ENCODE assay signal across 12 mouse cellular contexts in the genomic region with DNA sequence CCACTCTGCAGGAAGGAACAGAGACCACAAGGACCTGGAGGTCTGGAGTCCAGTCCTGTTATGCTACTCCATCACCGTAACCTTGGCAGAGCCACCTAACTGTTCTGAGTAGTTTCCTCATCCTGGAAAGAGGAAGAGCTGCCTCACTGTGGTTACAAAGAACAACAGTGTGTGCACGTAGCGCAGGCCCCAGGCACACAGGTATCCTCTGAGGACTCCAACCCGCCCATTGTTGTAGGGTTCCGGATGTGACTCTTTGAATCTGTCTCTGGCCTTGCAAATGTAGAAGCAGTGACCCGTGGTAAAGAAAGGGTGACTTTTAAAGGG. TPM values are rescaled to one million over a fixed set of nuclear protein-coding genes. Genes with fewer than 3 reads are reported as not detected.
DNase-seq lines count a peak whose midpoint lies in the region; ATAC-seq and TF ChIP-seq lines count a peak whose summit lies in the region.
"Had no signal": no experiment of that assay in that cellular context is flagged by ENCODE, and none has a peak within 500 bp of the region (broad histone marks: within the 10 kb centered on the region; RNA-seq: fewer than 3 reads in every experiment).

No protein-coding gene starts in this region.

- H3K4me2 ChIP-seq in heart, embryonic 16.5 days (ENCODE audit: low read depth, low read length), result no peak overlapping the region; the same call in 1 of the 2 replicates
- H3K4me2 ChIP-seq in midbrain, embryonic 12.5 days (replicated peaks), result 0 out of 2 replicates have a peak overlapping the region, but pooled peaks have one; percentile 1
- H3K4me2 ChIP-seq in midbrain, postnatal 0 days (ENCODE audit: low read depth, low read length, poor library complexity, severe bottlenecking), result no peak overlapping the region
- H3K4me2 ChIP-seq in stomach, embryonic 15.5 days, result no peak overlapping the region
- H3K4me2 ChIP-seq in hindbrain, embryonic 13.5 days, result no peak overlapping the region
- H3K4me2 ChIP-seq: forebrain, embryonic 13.5 days had no signal

- H3K4me1 ChIP-seq in heart, embryonic 16.5 days (ENCODE audit: control insufficient read depth, insufficient read depth, low read length), result peaks cover 17% of the 10 kb centered on the region
- H3K4me1 ChIP-seq in heart, adult 2 months (ENCODE audit: control insufficient read depth, insufficient read depth, low read length), result peaks cover 2% of the 10 kb centered on the region; the same call in 1 of the 2 replicates
- peaks cover 24% of the 10 kb centered on the region for H3K4me1 ChIP-seq in midbrain, embryonic 12.5 days
- peaks cover 7% of the 10 kb centered on the region; the same call in 1 of the 2 replicates for H3K4me1 ChIP-seq in midbrain, postnatal 0 days (ENCODE audit: insufficient read depth, low read length)
- H3K4me1 ChIP-seq in stomach, embryonic 15.5 days, result peaks cover 14% of the 10 kb centered on the region
- peaks cover 23% of the 10 kb centered on the region for H3K4me1 ChIP-seq in hindbrain, embryonic 13.5 days (replicated peaks)

- no peak for DNase-seq in heart, adult 2 months
- DNase-seq in midbrain, postnatal 0 days (ENCODE audit: low spot score), result no peak
- no peak for DNase-seq in left cerebral cortex, adult 2 months (ENCODE audit: extremely low spot score in 1 of 2, low spot score in 2 of 2)
- DNase-seq: gastrocnemius, postnatal 25 days; kidney, adult 9 months; thymus, adult 2 months had no signal

- TF ChIP-seq POLR2A in heart, adult 2 months (IDR thresholded peaks at IDR 0.05; ENCODE audit: insufficient read depth, low read depth, low read length), result no peak

- 0 out of 2 replicates have a peak, but pooled peaks have one; percentile 52 for ATAC-seq in heart, embryonic 16.5 days (replicated peaks; ENCODE audit: extremely low read depth, insufficient read depth, low FRiP score)
- ATAC-seq in midbrain, embryonic 12.5 days (ENCODE audit: low FRiP score, low read depth), result no peak
- no peak for ATAC-seq in midbrain, postnatal 0 days (ENCODE audit: low FRiP score)
- peak; percentile 75 for ATAC-seq in common myeloid progenitor, adult 5-6 weeks (replicated peaks; ENCODE audit: low read depth, poor library complexity, severe bottlenecking)
- ATAC-seq in stomach, embryonic 15.5 days (ENCODE audit: insufficient read depth, low FRiP score, low read depth), result no peak
- ATAC-seq in hindbrain, embryonic 13.5 days (ENCODE audit: low FRiP score), result no peak
- ATAC-seq: forebrain, embryonic 13.5 days had no signal

- no peak for TF ChIP-seq CTCF in heart, adult 2 months (IDR thresholded peaks at IDR 0.05)
- no peak for TF ChIP-seq CTCF in midbrain, postnatal 0 days (IDR thresholded peaks at IDR 0.05)
- no peak for TF ChIP-seq CTCF in left cerebral cortex, adult 2 months (IDR thresholded peaks at IDR 0.05)

- no peaks in the 10 kb centered on the region for H3K27me3 ChIP-seq in heart, embryonic 16.5 days (ENCODE audit: control insufficient read depth, insufficient read depth, low read length)
- no peaks in the 10 kb centered on the region for H3K27me3 ChIP-seq in heart, adult 2 months (ENCODE audit: control insufficient read depth, insufficient read depth, low read length)
- H3K27me3 ChIP-seq in midbrain, embryonic 12.5 days, result peaks cover 46% of the 10 kb centered on the region
- no peaks in the 10 kb centered on the region; the same call in 1 of the 2 replicates for H3K27me3 ChIP-seq in midbrain, postnatal 0 days (ENCODE audit: insufficient read depth, low read length)
- H3K27me3 ChIP-seq in stomach, embryonic 15.5 days (replicated peaks), result no peaks in the 10 kb centered on the region
- H3K27me3 ChIP-seq in hindbrain, embryonic 13.5 days, result peaks cover 41% of the 10 kb centered on the region

- H3K79me2 ChIP-seq in heart, adult 2 months (replicated peaks; ENCODE audit: control insufficient read depth, insufficient read depth, low read length), result no peaks in the 10 kb centered on the region

- H3K4me3 ChIP-seq in heart, embryonic 16.5 days (ENCODE audit: low read length), result no peak overlapping the region
- no peak overlapping the region for H3K4me3 ChIP-seq in heart, adult 2 months
- H3K4me3 ChIP-seq in midbrain, embryonic 12.5 days, result no peak overlapping the region
- no peak overlapping the region for H3K4me3 ChIP-seq in midbrain, postnatal 0 days (ENCODE audit: low read depth, low read length)
- H3K4me3 ChIP-seq in stomach, embryonic 15.5 days (replicated peaks), result no peak overlapping the region
- no peak overlapping the region for H3K4me3 ChIP-seq in left cerebral cortex, adult 2 months
- H3K4me3 ChIP-seq in hindbrain, embryonic 13.5 days, result no peak overlapping the region
- H3K4me3 ChIP-seq: forebrain, embryonic 13.5 days had no signal

- H3K9ac ChIP-seq in heart, embryonic 16.5 days (ENCODE audit: low read length), result no peak overlapping the region
- no peak overlapping the region for H3K9ac ChIP-seq in heart, adult 2 months (ENCODE audit: low read depth, low read length)
- H3K9ac ChIP-seq in midbrain, embryonic 12.5 days (replicated peaks), result no peak overlapping the region
- no peak overlapping the region for H3K9ac ChIP-seq in midbrain, postnatal 0 days (replicated peaks; ENCODE audit: low read length, poor library complexity, severe bottlenecking)
- no peak overlapping the region for H3K9ac ChIP-seq in stomach, embryonic 15.5 days
- H3K9ac ChIP-seq in hindbrain, embryonic 13.5 days, result no peak overlapping the region
- H3K9ac ChIP-seq: forebrain, embryonic 13.5 days had no signal

- intact Hi-C loops in heart, adult 2 months (cut with DNase I), result no loop called here
- intact Hi-C loops in left cerebral cortex, adult 2 months (cut with DNase I), result no loop called here

- WGBS in heart, embryonic 16.5 days, result 69% methylated on average over 6 of the region's 6 CpGs
- WGBS in heart, adult 2 months, result 52% methylated on average over 6 of the region's 6 CpGs
- 23% methylated on average over 6 of the region's 6 CpGs for WGBS in midbrain, embryonic 12.5 days
- WGBS in midbrain, postnatal 0 days, result 41% methylated on average over 6 of the region's 6 CpGs
- 68% methylated on average over 6 of the region's 6 CpGs for WGBS in stomach, embryonic 15.5 days
- WGBS in hindbrain, embryonic 13.5 days, result 26% methylated on average over 6 of the region's 6 CpGs

- no peak for TF ChIP-seq EP300 in heart, adult 2 months (IDR thresholded peaks at IDR 0.05; ENCODE audit: insufficient read depth, low read depth, low read length)

- H3K27ac ChIP-seq in heart, embryonic 16.5 days (ENCODE audit: low read length), result peak overlapping the region; percentile 60; the same call in 1 of the 2 replicates
- H3K27ac ChIP-seq in heart, adult 2 months, result no peak overlapping the region
- H3K27ac ChIP-seq in midbrain, embryonic 12.5 days (replicated peaks), result no peak overlapping the region
- H3K27ac ChIP-seq in midbrain, postnatal 0 days (ENCODE audit: low read depth, low read length), result no peak overlapping the region
- H3K27ac ChIP-seq in stomach, embryonic 15.5 days, result peak overlapping the region; percentile 41; the same call in 1 of the 2 replicates
- no peak overlapping the region for H3K27ac ChIP-seq in left cerebral cortex, adult 2 months
- H3K27ac ChIP-seq in hindbrain, embryonic 13.5 days, result no peak overlapping the region
- H3K27ac ChIP-seq: forebrain, embryonic 13.5 days had no signal

- no peaks in the 10 kb centered on the region for H3K36me3 ChIP-seq in heart, embryonic 16.5 days (ENCODE audit: control insufficient read depth, insufficient read depth)
- no peaks in the 10 kb centered on the region for H3K36me3 ChIP-seq in heart, adult 2 months (ENCODE audit: control insufficient read depth, insufficient read depth, low read length)
- H3K36me3 ChIP-seq in midbrain, embryonic 12.5 days, result no peaks in the 10 kb centered on the region
- H3K36me3 ChIP-seq in midbrain, postnatal 0 days (ENCODE audit: insufficient read depth, low read length), result no peaks in the 10 kb centered on the region
- no peaks in the 10 kb centered on the region for H3K36me3 ChIP-seq in stomach, embryonic 15.5 days
- H3K36me3 ChIP-seq in hindbrain, embryonic 13.5 days, result no peaks in the 10 kb centered on the region

- 0 out of 2 replicates have a peak, but pooled peaks cover 2% of the 10 kb centered on the region for H3K9me3 ChIP-seq in heart, embryonic 16.5 days (replicated peaks; ENCODE audit: control insufficient read depth, low read length)
- no peaks in the 10 kb centered on the region for H3K9me3 ChIP-seq in midbrain, embryonic 12.5 days
- H3K9me3 ChIP-seq in midbrain, postnatal 0 days (ENCODE audit: low read length), result no peaks in the 10 kb centered on the region
- no peaks in the 10 kb centered on the region for H3K9me3 ChIP-seq in stomach, embryonic 15.5 days
- no peaks in the 10 kb centered on the region for H3K9me3 ChIP-seq in hindbrain, embryonic 13.5 days
- H3K9me3 ChIP-seq: forebrain, embryonic 13.5 days had no signal

RNA-seq across cellular contexts. Expression of a gene that starts 39.0 kb away (rescaled TPM):
- 30.5 and 31.4 TPM in 2 replicates for polyA plus RNA-seq in heart, embryonic 16.5 days (2015; fragmentation: Nextera tagmentation; extraction: Ambion mirVana)
- total RNA-seq in heart, adult 2 months (2021), result 10 to 100 TPM; 76.3 to 94.5 TPM
- polyA plus RNA-seq in heart, adult 2 months (2012; rRNA removed), result 27.8 and 76.1 TPM in 2 replicates
- 2.2 TPM in 2 replicates for polyA plus RNA-seq in midbrain, embryonic 12.5 days (2016; fragmentation: Nextera tagmentation; extraction: Ambion mirVana)
- 8.0 and 11.2 TPM in 2 replicates for total RNA-seq in midbrain, postnatal 0 days (2014; rRNA removed)
- polyA plus RNA-seq in midbrain, postnatal 0 days (2015; fragmentation: Nextera tagmentation; extraction: Ambion mirVana), result 3.5 and 3.6 TPM in 2 replicates
- total RNA-seq in common myeloid progenitor, adult 5-6 weeks (2017), result 18.4 and 30.1 TPM in 2 replicates
- 52.5 and 53.4 TPM in 2 replicates for polyA plus RNA-seq in stomach, embryonic 15.5 days (2015; fragmentation: Nextera tagmentation; extraction: Ambion mirVana)
- total RNA-seq in left cerebral cortex, adult 2 months (2021), result 10 to 100 TPM; 10.1 to 11.5 TPM
- polyA plus RNA-seq in hindbrain, embryonic 13.5 days (2015; fragmentation: Nextera tagmentation; extraction: Ambion mirVana), result 4.7 and 5.8 TPM in 2 replicates

Comparison
In these comparisons a context has a peak if more than half of its experiments do, and no peak if none do; other contexts are left out.
1. H3K27ac ChIP-seq: peak in heart, embryonic 16.5 days (single experiment) and stomach, embryonic 15.5 days (single experiment); none in heart, adult 2 months (single experiment), midbrain, embryonic 12.5 days (single experiment), midbrain, postnatal 0 days (single experiment), left cerebral cortex, adult 2 months (single experiment) and hindbrain, embryonic 13.5 days (single experiment).
2. ATAC-seq: peak in heart, embryonic 16.5 days (single experiment) and common myeloid progenitor, adult 5-6 weeks (single experiment); none in midbrain, embryonic 12.5 days (single experiment), midbrain, postnatal 0 days (single experiment), stomach, embryonic 15.5 days (single experiment) and hindbrain, embryonic 13.5 days (single experiment).